Mouse (Mus musculus): ENCODE measurements around the gene Lyg2. TPM values are rescaled to one million over a fixed set of nuclear protein-coding genes. Genes with fewer than 3 reads are reported as not detected.

Lyg2 gene
- polyA plus RNA-seq, 1 experiment, result not detected

DNA sequence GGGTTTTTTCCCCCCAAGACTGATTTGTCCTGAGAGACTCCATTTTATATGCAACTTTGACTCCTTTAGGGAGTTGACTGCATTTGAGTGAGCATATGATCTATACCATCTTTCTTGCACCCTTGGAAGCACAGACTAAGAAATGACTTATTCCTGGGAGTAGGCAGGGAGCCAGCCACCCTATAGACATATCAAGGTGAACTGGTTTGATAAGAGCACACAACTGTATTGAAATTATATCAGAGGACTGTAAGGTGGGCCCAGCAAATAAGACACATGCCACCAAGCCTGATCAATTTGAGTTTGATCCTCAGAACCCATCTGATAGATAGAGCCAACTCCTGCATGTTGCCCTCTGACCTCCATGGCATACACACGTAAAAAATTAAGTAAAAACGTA lies 46.9 kb downstream of the Lyg2 start:
- Histone ChIP-seq H3K27me3 (ENCODE audit: control insufficient read depth) (no peaks in the 10 kb centered on the region), H3K36me3 (ENCODE audit: control insufficient read depth) (no peaks in the 10 kb centered on the region), H3K4me1 (ENCODE audit: control insufficient read depth) (peaks cover 55% of the 10 kb centered on the region), H3K4me3 (replicated peaks) (no peak overlapping the region), H3K9me3 (ENCODE audit: control insufficient read depth, low read length) (no peaks in the 10 kb centered on the region; the same call in 1 of the 2 replicates)
- TF ChIP-seq GATA1 (IDR thresholded peaks at IDR 0.05; ENCODE audit: low read length) (no peak), TAL1 (IDR thresholded peaks at IDR 0.05; ENCODE audit: low read length) (no peak)

DNA sequence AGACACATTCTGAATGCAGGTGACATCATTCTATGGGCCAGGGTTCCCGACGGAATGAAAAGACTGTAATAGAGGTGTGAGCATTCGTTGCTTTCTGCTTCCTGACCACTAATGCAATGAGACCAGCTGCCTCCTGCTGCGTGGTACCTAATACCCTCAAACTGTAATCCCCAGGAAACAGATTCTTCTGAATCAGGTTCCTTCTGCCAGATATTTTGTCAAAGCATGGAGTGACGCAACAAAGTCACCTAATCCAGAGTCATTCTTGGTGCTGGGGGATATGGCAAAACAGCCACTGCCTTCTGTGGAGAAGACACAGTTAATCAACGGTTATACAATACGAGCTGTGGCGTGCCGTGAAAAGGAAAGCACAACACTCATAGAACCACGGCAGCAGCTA lies 47.7 kb downstream of the Lyg2 start:
- H3K27me3 ChIP-seq (ENCODE audit: control insufficient read depth), result no peaks in the 10 kb centered on the region
- H3K9me3 ChIP-seq (ENCODE audit: control insufficient read depth, low read length), result no peaks in the 10 kb centered on the region; the same call in 1 of the 2 replicates
- no peak for TF ChIP-seq GATA1 (IDR thresholded peaks at IDR 0.05; ENCODE audit: low read length)
- TF ChIP-seq TAL1 (IDR thresholded peaks at IDR 0.05; ENCODE audit: low read length), result no peak
- H3K4me3 ChIP-seq (replicated peaks), result no peak overlapping the region
- H3K4me1 ChIP-seq (ENCODE audit: control insufficient read depth), result peaks cover 60% of the 10 kb centered on the region
- no peaks in the 10 kb centered on the region for H3K36me3 ChIP-seq (ENCODE audit: control insufficient read depth)

DNA sequence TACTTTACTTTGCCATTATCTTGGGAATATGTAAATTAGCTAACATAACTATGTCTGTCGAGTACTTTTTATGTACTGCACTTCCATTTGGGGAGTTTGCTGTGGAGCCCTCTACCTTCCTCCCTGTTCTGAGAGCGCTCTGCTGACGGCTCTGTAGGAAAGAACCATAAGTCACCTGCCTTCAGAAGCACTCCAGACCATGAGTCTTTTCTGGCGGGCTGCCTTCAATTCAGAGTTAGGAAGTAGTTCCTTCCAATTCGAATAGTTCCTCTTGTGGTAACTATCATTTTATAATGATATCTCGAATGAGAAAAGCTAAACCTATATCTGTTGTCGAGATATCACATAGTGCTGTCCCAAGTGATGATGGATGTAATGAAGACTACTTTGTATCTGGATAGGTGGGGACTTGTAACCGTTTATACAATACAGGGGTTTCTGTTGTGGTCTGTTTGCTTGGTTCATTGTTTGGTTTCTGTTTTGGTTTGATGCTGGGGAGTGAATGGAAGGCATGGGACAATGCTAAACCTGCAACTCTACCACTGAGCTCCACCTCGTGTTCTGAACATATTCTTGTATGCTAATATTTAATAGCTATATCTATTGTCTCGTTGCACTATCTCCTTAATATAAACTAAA lies 48.5 kb downstream of the Lyg2 start:
- peaks cover 59% of the 10 kb centered on the region for H3K4me1 ChIP-seq (ENCODE audit: control insufficient read depth)
- no peaks in the 10 kb centered on the region for H3K36me3 ChIP-seq (ENCODE audit: control insufficient read depth)
- peaks cover 6% of the 10 kb centered on the region for H3K27me3 ChIP-seq (ENCODE audit: control insufficient read depth)
- H3K9me3 ChIP-seq (ENCODE audit: control insufficient read depth, low read length), result no peaks in the 10 kb centered on the region; the same call in 1 of the 2 replicates
- no peak for TF ChIP-seq GATA1 (IDR thresholded peaks at IDR 0.05; ENCODE audit: low read length)
- no peak for TF ChIP-seq TAL1 (IDR thresholded peaks at IDR 0.05; ENCODE audit: low read length)
- H3K4me3 ChIP-seq (replicated peaks), result no peak overlapping the region

DNA sequence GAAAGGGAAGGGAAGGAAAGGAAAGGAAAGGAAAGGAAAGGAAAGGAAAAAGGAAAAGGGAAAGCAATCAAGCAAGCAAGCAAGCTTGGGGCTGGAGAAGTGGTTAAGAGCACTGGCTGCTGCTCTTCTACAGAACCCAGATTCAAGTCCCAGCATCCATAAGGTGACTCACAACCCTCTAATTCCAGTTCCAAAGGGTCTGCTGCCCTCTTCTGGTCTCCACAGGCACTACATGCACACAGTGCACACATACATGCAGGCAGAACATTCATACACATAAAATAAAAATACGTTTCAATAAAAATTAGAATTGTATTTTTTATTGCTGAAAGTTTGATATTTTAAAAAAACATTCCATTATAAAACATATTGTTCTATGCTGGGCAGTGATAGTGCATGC lies 49.2 kb downstream of the Lyg2 start:
- Histone ChIP-seq H3K4me3 (replicated peaks) (no peak overlapping the region), H3K9me3 (ENCODE audit: control insufficient read depth, low read length) (no peaks in the 10 kb centered on the region; the same call in 1 of the 2 replicates), H3K36me3 (ENCODE audit: control insufficient read depth) (no peaks in the 10 kb centered on the region), H3K4me1 (ENCODE audit: control insufficient read depth) (peaks cover 51% of the 10 kb centered on the region), H3K27me3 (ENCODE audit: control insufficient read depth) (peaks cover 11% of the 10 kb centered on the region)
- TF ChIP-seq TAL1 (IDR thresholded peaks at IDR 0.05; ENCODE audit: low read length) (no peak), GATA1 (IDR thresholded peaks at IDR 0.05; ENCODE audit: low read length) (no peak)

DNA sequence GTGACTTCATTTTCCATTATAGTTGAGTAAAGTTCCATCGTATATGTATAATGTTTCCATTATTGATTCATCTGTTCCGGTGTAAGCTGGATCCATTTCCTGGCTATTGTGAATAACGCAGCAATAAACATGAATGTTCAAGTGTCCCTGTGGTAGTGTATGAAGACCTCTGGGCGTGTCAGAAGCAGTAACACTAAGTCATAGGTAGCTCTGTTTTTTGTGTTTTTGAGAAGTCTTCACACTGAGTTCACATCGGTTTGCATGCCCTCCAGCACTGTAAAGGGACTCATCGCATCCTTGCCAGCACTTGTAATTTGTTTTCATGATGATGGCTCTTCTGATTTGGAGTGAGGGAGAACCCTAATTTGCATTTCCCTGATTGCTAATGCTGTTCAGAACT lies 50.0 kb downstream of the Lyg2 start, which contains the start of gene Tsga10:
Tsga10 (minus strand) TSS at position 144 of the 400 bp plus-strand sequence.
- TF ChIP-seq GATA1 (IDR thresholded peaks at IDR 0.05; ENCODE audit: low read length), result no peak
- Histone ChIP-seq H3K36me3 (ENCODE audit: control insufficient read depth) (no peaks in the 10 kb centered on the region), H3K9me3 (ENCODE audit: control insufficient read depth, low read length) (no peaks in the 10 kb centered on the region; the same call in 1 of the 2 replicates), H3K4me1 (ENCODE audit: control insufficient read depth) (peaks cover 44% of the 10 kb centered on the region), H3K27me3 (ENCODE audit: control insufficient read depth) (peaks cover 11% of the 10 kb centered on the region), H3K4me3 (replicated peaks) (peak within 1 kb of the TSS; percentile 82)

DNA sequence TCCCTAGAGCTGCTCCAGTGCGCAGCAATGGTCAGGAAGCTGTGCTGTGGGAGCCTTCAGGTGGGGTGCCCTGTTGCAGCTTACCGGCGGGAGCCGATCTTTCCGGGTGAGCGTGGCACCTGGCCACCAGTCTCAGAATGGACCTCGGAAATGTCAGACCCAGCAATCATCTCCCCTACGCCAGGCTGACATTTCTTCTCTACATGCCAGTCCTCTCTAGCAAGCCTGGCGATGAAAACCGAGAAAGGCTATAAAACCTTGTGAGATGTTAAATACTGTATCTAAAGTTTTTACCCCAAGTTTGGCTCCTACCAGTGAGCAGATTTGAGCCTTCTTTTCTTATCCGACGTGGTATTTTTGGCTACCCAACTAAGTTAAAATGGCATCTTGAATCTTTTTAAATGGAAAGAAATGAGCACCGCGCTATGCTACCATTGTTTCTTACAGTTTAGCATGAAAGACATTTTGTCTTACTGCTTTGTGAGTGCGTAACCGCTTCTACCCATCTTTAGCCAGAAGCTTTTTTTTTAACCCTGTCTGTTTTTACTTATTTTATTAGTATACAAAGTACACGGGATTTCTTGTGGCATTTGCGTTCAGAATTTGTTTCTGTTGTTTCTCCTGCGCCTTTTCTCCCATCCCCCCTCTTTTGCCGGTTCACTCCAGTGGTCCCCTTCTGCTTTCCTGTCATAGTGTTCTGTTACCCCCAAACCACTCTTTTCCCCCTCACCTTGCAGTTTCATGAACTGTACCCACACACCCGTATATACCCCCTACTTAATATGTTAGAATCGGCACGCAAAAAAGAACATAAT lies 50.7 kb downstream of the Lyg2 start:
- peaks cover 41% of the 10 kb centered on the region for H3K4me1 ChIP-seq (ENCODE audit: control insufficient read depth)
- peaks cover 11% of the 10 kb centered on the region for H3K27me3 ChIP-seq (ENCODE audit: control insufficient read depth)
- no peaks in the 10 kb centered on the region for H3K36me3 ChIP-seq (ENCODE audit: control insufficient read depth)
- H3K4me3 ChIP-seq (replicated peaks), result peak overlapping the region; percentile 82
- no peaks in the 10 kb centered on the region; the same call in 1 of the 2 replicates for H3K9me3 ChIP-seq (ENCODE audit: control insufficient read depth, low read length)
- no peak for TF ChIP-seq TAL1 (IDR thresholded peaks at IDR 0.05; ENCODE audit: low read length)
- TF ChIP-seq GATA1 (IDR thresholded peaks at IDR 0.05; ENCODE audit: low read length), result no peak

DNA sequence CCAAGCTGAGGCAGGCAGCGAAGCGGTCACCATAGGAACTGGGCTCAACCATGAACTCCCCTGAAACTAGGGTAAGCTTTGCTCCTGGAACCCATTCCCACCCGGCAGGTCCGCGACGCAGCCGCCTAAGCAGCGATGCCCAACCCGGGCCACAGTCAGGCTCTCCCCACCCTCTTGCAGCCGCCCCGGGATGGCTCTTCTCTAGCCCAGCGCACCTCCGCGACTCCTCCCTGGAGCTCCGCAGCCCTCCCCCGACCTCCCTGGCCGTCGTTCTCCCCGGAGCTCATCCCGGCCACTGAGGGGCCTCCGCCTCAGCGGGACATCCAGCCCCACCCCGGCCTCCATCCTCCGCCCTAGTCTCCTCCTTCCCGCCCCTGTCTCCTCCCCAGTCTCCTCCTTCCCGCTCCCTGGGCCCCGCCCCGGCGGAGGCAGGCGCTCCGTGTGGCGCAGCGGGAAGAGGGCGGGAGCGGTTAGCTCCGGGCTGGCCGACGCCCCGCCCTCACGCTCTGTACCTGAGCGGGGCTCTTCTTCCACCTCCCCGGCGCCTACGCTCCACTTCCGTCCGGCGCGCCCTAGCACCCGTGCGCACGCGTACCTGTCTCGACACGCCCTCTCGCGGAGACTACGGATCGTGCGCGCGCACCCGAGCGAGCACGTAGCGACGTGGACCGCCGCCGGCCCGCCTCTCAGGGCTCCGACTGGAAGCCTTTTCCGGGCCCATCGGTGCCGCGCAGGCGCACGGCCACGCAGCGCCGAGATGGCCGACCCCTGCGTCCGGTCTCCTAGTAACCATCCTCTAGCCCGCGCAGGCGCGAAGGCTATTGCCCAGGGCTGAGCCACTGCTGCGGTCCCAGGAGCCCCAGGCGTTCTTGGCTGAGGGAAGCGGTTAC lies 51.5 kb downstream of the Lyg2 start:
- H3K4me1 ChIP-seq (ENCODE audit: control insufficient read depth), result peaks cover 39% of the 10 kb centered on the region
- no peaks in the 10 kb centered on the region; the same call in 1 of the 2 replicates for H3K9me3 ChIP-seq (ENCODE audit: control insufficient read depth, low read length)
- H3K36me3 ChIP-seq (ENCODE audit: control insufficient read depth), result no peaks in the 10 kb centered on the region
- peaks cover 11% of the 10 kb centered on the region for H3K27me3 ChIP-seq (ENCODE audit: control insufficient read depth)
- H3K4me3 ChIP-seq (replicated peaks), result peak overlapping the region; percentile 82
- TF ChIP-seq TAL1 (IDR thresholded peaks at IDR 0.05; ENCODE audit: low read length) (no peak), GATA1 (IDR thresholded peaks at IDR 0.05; ENCODE audit: low read length) (no peak)

Other genes starting within 250 kb of the Lyg2 start
- 0.08 TPM in 1 of 2 replicates, not detected in the other for gene 2010300C02Rik, start 196.4 kb downstream of the Lyg2 start, polyA plus RNA-seq (2012)
- gene Tsga10, start 50.1 kb downstream of the Lyg2 start, polyA plus RNA-seq (2012), result 0.03 and 0.04 TPM in 2 replicates
- gene Lipt1, start 44.8 kb downstream of the Lyg2 start, polyA plus RNA-seq (2012), result not detected in 2 replicates
- gene Mitd1, start 26.1 kb downstream of the Lyg2 start, polyA plus RNA-seq (2012), result 0.19 TPM in 2 replicates
- gene Mrpl30, start 26.0 kb downstream of the Lyg2 start, polyA plus RNA-seq (2012), result 3.3 and 3.6 TPM in 2 replicates
- gene Lyg1, start 41.3 kb upstream of the Lyg2 start, polyA plus RNA-seq (2012), result not detected in 2 replicates
- 0.46 and 1.1 TPM in 2 replicates for gene Txndc9, start 81.4 kb upstream of the Lyg2 start, polyA plus RNA-seq (2012)
- 10.1 and 11.0 TPM in 2 replicates for gene Eif5b, start 81.5 kb upstream of the Lyg2 start, polyA plus RNA-seq (2012)
- gene Rev1, start 213.3 kb upstream of the Lyg2 start, polyA plus RNA-seq (2012), result 0.21 and 0.33 TPM in 2 replicates